Mouse (Mus musculus): Measurements from ENCODE around the gene Cnnm2.

- no peak for TF ChIP-seq CTCF (IDR thresholded peaks at IDR 0.05; ENCODE audit: low read depth, low read length)
- no peak for TF ChIP-seq POLR2A (IDR thresholded peaks at IDR 0.05; ENCODE audit: borderline replicate concordance, low read depth, low read length)
Observed at GRCm38 (mm10) chr19:46784502-46784901, 23.1 kb downstream of the Cnnm2 start.

All from bone marrow macrophage, adult 2 months (primary cell).